Mouse (Mus musculus) hindbrain, embryonic 15.5 days (tissue): Measurements from ENCODE around the gene Hsf2bp. TPM values are rescaled to one million over a fixed set of nuclear protein-coding genes. Genes with fewer than 3 reads are reported as not detected.

Experiments
- ATAC-seq: fragments of 200-750 bp; cut with Nextera tagmentation; 2 replicates; pipeline ENCODE4 v1.8.0; 2017; ENCODE audit warnings: low read depth, moderate number of reproducible peaks, moderate TSS enrichment; ENCODE audit not compliant: low FRiP score
- H3K27ac ChIP-seq: fragments of 300-500 bp; sonication (generic); replicated peaks from 2 replicates; pipeline ENCODE4 v1.5.1; 2015; ENCODE audit warnings: mild to moderate bottlenecking, inconsistent platforms
- H3K27me3 ChIP-seq: fragments of 300-500 bp; sonication (generic); 2 replicates; pipeline ENCODE4 v1.6.1; 2015; ENCODE audit warnings: control low read depth, inconsistent platforms
- H3K36me3 ChIP-seq: fragments of 300-500 bp; sonication (generic); 2 replicates; pipeline ENCODE4 v1.6.1; 2015; ENCODE audit warnings: control low read depth, inconsistent platforms
- H3K4me1 ChIP-seq: fragments of 300-500 bp; sonication (generic); replicated peaks from 2 replicates; pipeline ENCODE4 v1.6.1; 2015; ENCODE audit warnings: control low read depth, inconsistent platforms
- H3K4me2 ChIP-seq: fragments of 300-500 bp; sonication (generic); 2 replicates; pipeline ENCODE4 v1.6.1; 2015; ENCODE audit warnings: moderate library complexity, mild to moderate bottlenecking, inconsistent platforms
- H3K4me3 ChIP-seq: fragments of 300-500 bp; sonication (generic); 2 replicates; pipeline ENCODE4 v1.5.1; 2015; ENCODE audit warnings: mild to moderate bottlenecking, inconsistent platforms
- H3K9ac ChIP-seq: fragments of 300-500 bp; sonication (generic); 2 replicates; pipeline ENCODE4 v1.6.1; 2015; ENCODE audit warnings: inconsistent platforms
- H3K9me3 ChIP-seq: fragments of 300-500 bp; sonication (generic); 2 replicates; pipeline ENCODE4 v1.6.1; 2016; ENCODE audit warnings: control low read depth, inconsistent platforms
- WGBS: fragments of 180-500 bp; shearing (Covaris S2); methylation state at CpG from one replicate; pipeline ENCODE4 v1.1.7; 2015; 5-methylcytosine and 5-hydroxymethylcytosine counted together
- polyA plus RNA-seq: library from polyadenylated mRNA; unstranded; fragments of >200 nt; fragmentation: Nextera tagmentation; extraction: Ambion mirVana; gene quantifications from 2 replicates; pipeline ENCODE4 v1.2.1, GENCODE M21; 2015

Hsf2bp gene
- polyA plus RNA-seq, 1 experiment from 2014 or later, result 0.48 TPM

- H3K9me3 ChIP-seq, result no peaks in the 10 kb centered on the region
- H3K27ac ChIP-seq, result no peak overlapping the region
- no peaks in the 10 kb centered on the region for H3K4me1 ChIP-seq
- H3K27me3 ChIP-seq, result no peaks in the 10 kb centered on the region
- ATAC-seq, result no peak
- H3K9ac ChIP-seq, result no peak overlapping the region
- 84% methylated on average over 1 of the region's 1 CpGs for WGBS
- no peak overlapping the region for H3K4me3 ChIP-seq
- H3K4me2 ChIP-seq, result no peak overlapping the region
- no peaks in the 10 kb centered on the region for H3K36me3 ChIP-seq
Measured at GRCm38 (mm10) chr17:31998351-31998750, 37.8 kb downstream of the Hsf2bp start.

- Histone ChIP-seq H3K36me3 (no peaks in the 10 kb centered on the region), H3K9ac (no peak overlapping the region), H3K4me1 (no peaks in the 10 kb centered on the region), H3K27ac (no peak overlapping the region), H3K4me3 (no peak overlapping the region), H3K9me3 (no peaks in the 10 kb centered on the region), H3K27me3 (no peaks in the 10 kb centered on the region), H3K4me2 (no peak overlapping the region)
- WGBS, result 70% methylated on average over 4 of the region's 4 CpGs
- ATAC-seq, result no peak
Measured at GRCm38 (mm10) chr17:31996331-31996730, 39.8 kb downstream of the Hsf2bp start.

GRCm38 (mm10) chr17:31995784-31996183 is 40.4 kb downstream of the Hsf2bp start:
- Histone ChIP-seq H3K9me3 (no peaks in the 10 kb centered on the region), H3K4me2 (no peak overlapping the region), H3K4me3 (no peak overlapping the region), H3K4me1 (no peaks in the 10 kb centered on the region), H3K9ac (no peak overlapping the region), H3K36me3 (no peaks in the 10 kb centered on the region), H3K27me3 (no peaks in the 10 kb centered on the region), H3K27ac (no peak overlapping the region)
- WGBS, result 85% methylated on average over 2 of the region's 2 CpGs
- ATAC-seq, result no peak

DNA sequence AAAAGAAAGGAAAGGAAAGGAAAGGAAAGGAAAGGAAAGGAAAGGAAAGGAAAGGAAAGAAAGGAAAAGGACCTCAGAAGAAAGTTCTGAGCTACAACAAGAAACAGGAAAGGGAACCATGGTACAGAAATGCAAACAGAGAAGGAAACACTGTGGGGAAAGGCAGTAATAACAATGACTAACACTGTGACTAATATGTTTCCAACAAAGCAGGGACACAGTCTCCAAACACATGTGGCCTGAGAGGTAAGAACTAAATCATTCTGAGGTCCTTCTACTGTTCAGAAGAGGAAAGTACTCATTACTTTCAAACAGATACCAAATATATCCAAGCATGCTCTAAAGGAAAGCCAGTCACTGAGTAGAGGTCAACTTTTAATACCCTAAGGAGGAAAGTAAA is 42.0 kb downstream of the Hsf2bp start:
- Histone ChIP-seq H3K27me3 (no peaks in the 10 kb centered on the region), H3K9me3 (no peaks in the 10 kb centered on the region), H3K9ac (no peak overlapping the region), H3K4me2 (no peak overlapping the region), H3K36me3 (no peaks in the 10 kb centered on the region), H3K4me3 (no peak overlapping the region), H3K27ac (no peak overlapping the region), H3K4me1 (no peaks in the 10 kb centered on the region)
- no peak for ATAC-seq

DNA sequence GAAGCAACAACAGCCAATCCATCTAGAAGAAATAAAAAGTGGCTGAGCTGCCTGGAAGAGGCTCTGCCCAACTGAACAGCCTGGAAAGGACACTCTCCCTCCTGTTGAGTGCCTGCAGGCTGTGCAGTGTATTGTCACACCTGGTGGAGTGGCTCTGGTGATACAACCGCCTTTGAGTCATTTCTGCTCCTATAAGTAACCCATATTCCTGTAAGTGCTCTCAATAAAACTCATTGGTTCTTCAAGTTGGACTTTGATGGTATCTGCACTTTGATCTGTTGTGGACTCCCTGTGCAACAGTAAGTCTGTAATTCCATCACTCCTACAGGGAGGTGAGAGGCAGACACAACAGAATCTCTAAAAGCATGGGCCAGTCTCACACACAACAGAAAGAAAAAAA is 42.8 kb downstream of the Hsf2bp start:
- Histone ChIP-seq H3K4me1 (no peaks in the 10 kb centered on the region), H3K4me2 (no peak overlapping the region), H3K36me3 (no peaks in the 10 kb centered on the region), H3K9ac (no peak overlapping the region), H3K27ac (no peak overlapping the region), H3K4me3 (no peak overlapping the region), H3K9me3 (no peaks in the 10 kb centered on the region), H3K27me3 (no peaks in the 10 kb centered on the region)
- no peak for ATAC-seq
- WGBS, result 92% methylated on average over 1 of the region's 1 CpGs

- no peaks in the 10 kb centered on the region for H3K4me1 ChIP-seq
- no peak overlapping the region for H3K9ac ChIP-seq
- no peak overlapping the region for H3K4me3 ChIP-seq
- no peaks in the 10 kb centered on the region for H3K9me3 ChIP-seq
- no peaks in the 10 kb centered on the region for H3K27me3 ChIP-seq
- H3K36me3 ChIP-seq, result no peaks in the 10 kb centered on the region
- no peak overlapping the region for H3K27ac ChIP-seq
- no peak overlapping the region for H3K4me2 ChIP-seq
- 62% methylated on average over 2 of the region's 2 CpGs for WGBS
- no peak for ATAC-seq
Measured at GRCm38 (mm10) chr17:31992004-31992403, 44.1 kb downstream of the Hsf2bp start.

GRCm38 (mm10) chr17:31989035-31989434 is 47.1 kb downstream of the Hsf2bp start:
- no peak for ATAC-seq
- Histone ChIP-seq H3K9ac (no peak overlapping the region), H3K9me3 (no peaks in the 10 kb centered on the region), H3K27me3 (no peaks in the 10 kb centered on the region), H3K36me3 (no peaks in the 10 kb centered on the region), H3K4me1 (no peaks in the 10 kb centered on the region), H3K4me3 (no peak overlapping the region), H3K4me2 (no peak overlapping the region), H3K27ac (no peak overlapping the region)
- 94% methylated on average over 2 of the region's 2 CpGs for WGBS

- Histone ChIP-seq H3K36me3 (no peaks in the 10 kb centered on the region), H3K27me3 (no peaks in the 10 kb centered on the region), H3K4me2 (no peak overlapping the region), H3K9ac (no peak overlapping the region), H3K9me3 (no peaks in the 10 kb centered on the region), H3K27ac (no peak overlapping the region), H3K4me3 (no peak overlapping the region), H3K4me1 (no peaks in the 10 kb centered on the region)
- WGBS, result 95% methylated on average over 1 of the region's 1 CpGs
- no peak for ATAC-seq
Measured at GRCm38 (mm10) chr17:31986915-31987314, 49.2 kb downstream of the Hsf2bp start.

GRCm38 (mm10) chr17:31983491-31983890 is 52.7 kb downstream of the Hsf2bp start:
- Histone ChIP-seq H3K36me3 (no peaks in the 10 kb centered on the region), H3K4me1 (no peaks in the 10 kb centered on the region), H3K27me3 (no peaks in the 10 kb centered on the region), H3K9ac (no peak overlapping the region), H3K4me2 (no peak overlapping the region), H3K9me3 (no peaks in the 10 kb centered on the region), H3K27ac (no peak overlapping the region), H3K4me3 (no peak overlapping the region)
- ATAC-seq, result no peak
- WGBS, result 47% methylated on average over 3 of the region's 3 CpGs

GRCm38 (mm10) chr17:31982326-31983190 is 53.6 kb downstream of the Hsf2bp start:
- Histone ChIP-seq H3K4me1 (no peaks in the 10 kb centered on the region), H3K36me3 (no peaks in the 10 kb centered on the region), H3K27ac (no peak overlapping the region), H3K4me2 (no peak overlapping the region), H3K4me3 (no peak overlapping the region), H3K27me3 (no peaks in the 10 kb centered on the region), H3K9me3 (no peaks in the 10 kb centered on the region), H3K9ac (no peak overlapping the region)
- WGBS, result 88% methylated on average over 11 of the region's 11 CpGs
- ATAC-seq, result no peak

GRCm38 (mm10) chr17:31979888-31980287 is 56.3 kb downstream of the Hsf2bp start:
- Histone ChIP-seq H3K27ac (no peak overlapping the region), H3K4me1 (no peaks in the 10 kb centered on the region), H3K27me3 (no peaks in the 10 kb centered on the region), H3K4me2 (no peak overlapping the region), H3K9ac (no peak overlapping the region), H3K4me3 (no peak overlapping the region), H3K9me3 (no peaks in the 10 kb centered on the region), H3K36me3 (no peaks in the 10 kb centered on the region)
- no peak for ATAC-seq
- WGBS, result 72% methylated on average over 4 of the region's 4 CpGs

DNA sequence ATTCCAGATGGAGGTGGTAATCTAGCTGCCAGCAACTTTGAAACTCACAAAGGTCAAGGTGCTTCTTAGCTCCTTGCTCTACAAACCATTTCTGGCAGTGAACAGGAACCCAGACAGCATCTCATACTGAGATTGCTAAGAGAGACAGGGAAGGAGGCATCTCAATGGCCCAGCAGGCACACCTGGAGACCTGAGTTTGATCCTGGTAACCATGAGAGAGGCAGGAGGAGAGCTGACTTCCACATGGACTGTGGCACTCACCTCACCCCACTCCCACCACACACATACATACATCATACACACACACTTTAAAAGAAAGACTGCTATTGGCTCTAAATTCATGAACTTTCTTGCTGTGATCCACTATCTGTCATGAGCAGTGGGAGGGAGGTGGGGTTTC is 59.0 kb downstream of the Hsf2bp start:
- no peaks in the 10 kb centered on the region for H3K9me3 ChIP-seq
- no peaks in the 10 kb centered on the region for H3K4me1 ChIP-seq
- H3K4me2 ChIP-seq, result no peak overlapping the region
- ATAC-seq, result no peak
- no peak overlapping the region for H3K9ac ChIP-seq
- H3K27ac ChIP-seq, result no peak overlapping the region
- H3K4me3 ChIP-seq, result no peak overlapping the region
- H3K27me3 ChIP-seq, result no peaks in the 10 kb centered on the region
- no peaks in the 10 kb centered on the region for H3K36me3 ChIP-seq

DNA sequence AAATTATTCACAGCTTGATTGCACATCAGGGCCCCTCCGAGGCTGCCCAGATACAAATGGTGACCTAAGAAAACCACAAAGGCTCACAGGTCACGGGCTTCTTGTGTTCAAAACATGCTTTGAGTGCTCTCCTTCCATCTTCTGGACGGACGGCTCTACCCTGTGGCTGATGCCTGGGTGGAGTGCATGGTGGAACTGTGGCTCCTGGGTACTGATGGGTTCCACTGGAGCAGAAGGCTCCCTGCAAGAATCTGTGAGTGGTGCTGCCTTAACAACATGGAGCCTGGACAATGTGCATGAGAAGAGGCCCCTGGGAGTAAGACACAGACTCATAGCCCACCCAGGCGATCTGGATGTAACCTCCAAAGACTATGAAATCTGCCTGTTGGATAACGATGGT is 59.6 kb downstream of the Hsf2bp start:
- Histone ChIP-seq H3K4me3 (no peak overlapping the region), H3K27me3 (no peaks in the 10 kb centered on the region), H3K4me2 (no peak overlapping the region), H3K9ac (no peak overlapping the region), H3K9me3 (no peaks in the 10 kb centered on the region), H3K36me3 (no peaks in the 10 kb centered on the region), H3K27ac (no peak overlapping the region), H3K4me1 (no peaks in the 10 kb centered on the region)
- 76% methylated on average over 6 of the region's 6 CpGs for WGBS
- ATAC-seq, result no peak
